Comparison of ENCODE assay signal across 10 mouse cellular contexts in genomic region chr10:59667377-59667776, GRCm38 (mm10). TPM values are rescaled to one million over a fixed set of nuclear protein-coding genes. Genes with fewer than 3 reads are reported as not detected.
DNase-seq lines count a peak whose midpoint lies in the region; ATAC-seq and TF ChIP-seq lines count a peak whose summit lies in the region.
"Had no signal": no experiment of that assay in that cellular context is flagged by ENCODE, and none has a peak within 500 bp of the region (broad histone marks: within the 10 kb centered on the region; RNA-seq: fewer than 3 reads in every experiment).

No protein-coding gene starts in this region.

- no peaks in the 10 kb centered on the region for H3K4me1 ChIP-seq in midbrain, postnatal 0 days (ENCODE audit: insufficient read depth, low read length)
- H3K4me1 ChIP-seq in midbrain, embryonic 16.5 days (ENCODE audit: control insufficient read depth, insufficient read depth, low read length): no peaks in the 10 kb centered on the region
- H3K4me1 ChIP-seq in lung, adult 2 months (ENCODE audit: control insufficient read depth, insufficient read depth, low read length): no peaks in the 10 kb centered on the region; the same call in 1 of the 2 replicates

- ATAC-seq in cerebellum, adult (ENCODE audit: insufficient number of reproducible peaks, low FRiP score, low TSS enrichment): peak; percentile 85
- ATAC-seq in midbrain, postnatal 0 days (ENCODE audit: low FRiP score): no peak
- no peak for ATAC-seq in midbrain, embryonic 16.5 days
- ATAC-seq in erythroblast, adult 5-6 weeks (replicated peaks; ENCODE audit: low FRiP score, poor library complexity, severe bottlenecking): no peak

- H3K9ac ChIP-seq in midbrain, postnatal 0 days (replicated peaks; ENCODE audit: low read length, poor library complexity, severe bottlenecking): no peak overlapping the region
- H3K9ac ChIP-seq in midbrain, embryonic 16.5 days (ENCODE audit: low read depth, low read length): no peak overlapping the region
- H3K9ac ChIP-seq: embryonic facial prominence, embryonic 15.5 days had no signal

- no peak for TF ChIP-seq POLR2A in lung, adult 2 months (IDR thresholded peaks at IDR 0.05; ENCODE audit: borderline replicate concordance, extremely low read depth, low read depth, low read length)

- H3K27me3 ChIP-seq in midbrain, postnatal 0 days (ENCODE audit: insufficient read depth, low read length): no peaks in the 10 kb centered on the region
- H3K27me3 ChIP-seq in midbrain, embryonic 16.5 days (ENCODE audit: control insufficient read depth, insufficient read depth, low read depth, low read length): no peaks in the 10 kb centered on the region
- H3K27me3 ChIP-seq: embryonic facial prominence, embryonic 15.5 days had no signal

- H3K9me3 ChIP-seq in midbrain, postnatal 0 days (ENCODE audit: low read length): no peaks in the 10 kb centered on the region
- H3K9me3 ChIP-seq in midbrain, embryonic 16.5 days (replicated peaks; ENCODE audit: control insufficient read depth, low read length, poor library complexity, severe bottlenecking): no peaks in the 10 kb centered on the region
- H3K9me3 ChIP-seq: embryonic facial prominence, embryonic 15.5 days had no signal

- WGBS in midbrain, postnatal 0 days: 51% methylated on average over 6 of the region's 6 CpGs
- 55% methylated on average over 6 of the region's 6 CpGs for WGBS in midbrain, embryonic 16.5 days
- WGBS in lung, adult 2 months: 37% methylated on average over 6 of the region's 6 CpGs

- no peak overlapping the region for H3K27ac ChIP-seq in midbrain, postnatal 0 days (ENCODE audit: low read depth, low read length)
- no peak overlapping the region for H3K27ac ChIP-seq in midbrain, embryonic 16.5 days (ENCODE audit: low read length)
- H3K27ac ChIP-seq: embryonic facial prominence, embryonic 15.5 days had no signal

- no peak for DNase-seq in cerebellum, postnatal 4 days (ENCODE audit: low spot score in 2 of 2)
- DNase-seq in midbrain, postnatal 0 days (ENCODE audit: low spot score): peak; percentile 46
- DNase-seq in heart, postnatal 14 days: peak; percentile 3 to 25
- DNase-seq in lung, adult 2 months: peak; percentile 41
- DNase-seq in T-cell, adult 2 months (ENCODE audit: low spot score): no peak

- no peaks in the 10 kb centered on the region for H3K36me3 ChIP-seq in midbrain, postnatal 0 days (ENCODE audit: insufficient read depth, low read length)
- H3K36me3 ChIP-seq in midbrain, embryonic 16.5 days (ENCODE audit: control insufficient read depth, insufficient read depth, low read length): no peaks in the 10 kb centered on the region
- H3K36me3 ChIP-seq: embryonic facial prominence, embryonic 15.5 days had no signal

- intact Hi-C loops in heart, postnatal 14 days (cut with DNase I): no loop called here

- no peak overlapping the region for H3K4me3 ChIP-seq in midbrain, postnatal 0 days (ENCODE audit: low read depth, low read length)
- no peak overlapping the region for H3K4me3 ChIP-seq in midbrain, embryonic 16.5 days (ENCODE audit: low read depth, low read length)
- no peak overlapping the region for H3K4me3 ChIP-seq in lung, adult 2 months (replicated peaks; ENCODE audit: extremely low read depth, low read depth, low read length)
- H3K4me3 ChIP-seq: embryonic facial prominence, embryonic 15.5 days had no signal

- H3K4me2 ChIP-seq in midbrain, postnatal 0 days (ENCODE audit: low read depth, low read length, poor library complexity, severe bottlenecking): no peak overlapping the region
- no peak overlapping the region for H3K4me2 ChIP-seq in midbrain, embryonic 16.5 days (ENCODE audit: low read length)
- H3K4me2 ChIP-seq: embryonic facial prominence, embryonic 15.5 days had no signal

- no peak for TF ChIP-seq CTCF in midbrain, postnatal 0 days (IDR thresholded peaks at IDR 0.05)
- TF ChIP-seq CTCF in lung, adult 2 months (IDR thresholded peaks at IDR 0.05; ENCODE audit: insufficient read depth, low read length): no peak

RNA-seq across cellular contexts. Expression of gene Micu1, which starts 34.9 kb away (rescaled TPM):
- total RNA-seq in midbrain, postnatal 0 days (2014; rRNA removed): 69.7 and 70.9 TPM in 2 replicates
- 61.1 and 64.2 TPM in 2 replicates for polyA plus RNA-seq in midbrain, postnatal 0 days (2015; fragmentation: Nextera tagmentation; extraction: Ambion mirVana)
- polyA plus RNA-seq in midbrain, embryonic 16.5 days (2015; fragmentation: Nextera tagmentation; extraction: Ambion mirVana): 78.4 and 79.3 TPM in 2 replicates
- total RNA-seq in heart, postnatal 14 days (2021): 10 to 100 TPM; 21.9 to 25.3 TPM
- polyA plus RNA-seq in lung, adult 2 months (2012; rRNA removed): 46.2 and 76.8 TPM in 2 replicates
- total RNA-seq in erythroblast, adult 5-6 weeks (2015; ENCODE audit: low replicate concordance): 51.8 and 62.8 TPM in 2 replicates
- total RNA-seq in erythroblast, adult 5-6 weeks (2017; ENCODE audit: low replicate concordance): 59.9 and 77.1 TPM in 2 replicates

RNA-seq across cellular contexts. Expression of gene Mcu, which starts 50.9 kb away (rescaled TPM):
- total RNA-seq in midbrain, postnatal 0 days (2014; rRNA removed): 39.4 and 39.7 TPM in 2 replicates
- 45.8 and 46.1 TPM in 2 replicates for polyA plus RNA-seq in midbrain, postnatal 0 days (2015; fragmentation: Nextera tagmentation; extraction: Ambion mirVana)
- 28.5 and 36.4 TPM in 2 replicates for polyA plus RNA-seq in midbrain, embryonic 16.5 days (2015; fragmentation: Nextera tagmentation; extraction: Ambion mirVana)
- total RNA-seq in heart, postnatal 14 days (2021): 10 to 100 TPM; 22.0 to 22.8 TPM
- polyA plus RNA-seq in lung, adult 2 months (2012; rRNA removed): 12.8 and 13.1 TPM in 2 replicates
- total RNA-seq in erythroblast, adult 5-6 weeks (2015; ENCODE audit: low replicate concordance): 10.0 and 19.2 TPM in 2 replicates
- 9.2 and 16.2 TPM in 2 replicates for total RNA-seq in erythroblast, adult 5-6 weeks (2017; ENCODE audit: low replicate concordance)

RNA-seq across cellular contexts. Expression of gene Gm10322, which starts 51.5 kb away (rescaled TPM):
- total RNA-seq in midbrain, postnatal 0 days (2014; rRNA removed): not detected in 2 replicates
- polyA plus RNA-seq in midbrain, postnatal 0 days (2015; fragmentation: Nextera tagmentation; extraction: Ambion mirVana): not detected in 2 replicates
- polyA plus RNA-seq in midbrain, embryonic 16.5 days (2015; fragmentation: Nextera tagmentation; extraction: Ambion mirVana): not detected in 2 replicates
- not detected for total RNA-seq in heart, postnatal 14 days (2021)
- not detected in 2 replicates for polyA plus RNA-seq in lung, adult 2 months (2012; rRNA removed)
- total RNA-seq in erythroblast, adult 5-6 weeks (2015; ENCODE audit: low replicate concordance): not detected in 2 replicates
- total RNA-seq in erythroblast, adult 5-6 weeks (2017; ENCODE audit: low replicate concordance): not detected in 2 replicates
- polyA plus RNA-seq: embryonic facial prominence, embryonic 15.5 days; liver, embryonic 16.5 days had no signal

Comparison
In these comparisons a context has a peak if more than half of its experiments do, and no peak if none do; other contexts are left out.
1. DNase-seq: peak in midbrain, postnatal 0 days (single experiment), heart, postnatal 14 days (2 of 2) and lung, adult 2 months (single experiment); none in cerebellum, postnatal 4 days (0 of 2) and T-cell, adult 2 months (single experiment).